Mouse (Mus musculus) hindbrain, embryonic 10.5 days (tissue): Measurements from ENCODE around the gene Ldlrad3. TPM values are rescaled to one million over a fixed set of nuclear protein-coding genes. Genes with fewer than 3 reads are reported as not detected.
A peak's percentile ranks its signal among the peaks of the same experiment; 100 is the strongest.

Experiments used
- DNase-seq: peaks from one replicate; pipeline ENCODE4 v3.0.0-alpha.2; 2017; ENCODE audit warnings: low spot score
- H3K27ac ChIP-seq: fragments of 300-500 bp; sonication (generic); 2 replicates; pipeline ENCODE4 v1.5.1; 2016; ENCODE audit warnings: mild to moderate bottlenecking, moderate library complexity
- H3K27me3 ChIP-seq: fragments of 300-500 bp; sonication (generic); 2 replicates; pipeline ENCODE4 v1.6.1; 2016; ENCODE audit warnings: mild to moderate bottlenecking; ENCODE audit not compliant: poor library complexity, insufficient read depth, severe bottlenecking
- H3K36me3 ChIP-seq: fragments of 300-500 bp; sonication (generic); 2 replicates; pipeline ENCODE4 v1.6.1; 2016; ENCODE audit warnings: mild to moderate bottlenecking, moderate library complexity
- H3K4me1 ChIP-seq: fragments of 300-500 bp; sonication (generic); replicated peaks from 2 replicates; pipeline ENCODE4 v1.6.1; 2016; ENCODE audit warnings: mild to moderate bottlenecking
- H3K4me3 ChIP-seq: fragments of 300-500 bp; sonication (generic); 2 replicates; pipeline ENCODE4 v1.5.1; 2016; ENCODE audit warnings: mild to moderate bottlenecking, moderate library complexity
- H3K9me3 ChIP-seq: fragments of 300-500 bp; sonication (generic); 2 replicates; pipeline ENCODE4 v1.6.1; 2016; ENCODE audit warnings: mild to moderate bottlenecking, moderate library complexity
- WGBS: fragments of 180-500 bp; shearing (Covaris S2); methylation state at CpG from one replicate; pipeline ENCODE4 v1.1.7; 2016; 5-methylcytosine and 5-hydroxymethylcytosine counted together
- polyA plus RNA-seq: library from polyadenylated mRNA; unstranded; fragments of >200 nt; fragmentation: Nextera tagmentation; extraction: Ambion mirVana; gene quantifications from 2 replicates; pipeline ENCODE4 v1.2.1, GENCODE M21; 2016

Gene Ldlrad3
- polyA plus RNA-seq, 1 experiment from 2014 or later, result 55.9 TPM

- no peak overlapping the region for H3K4me3 ChIP-seq
- no peaks in the 10 kb centered on the region for H3K27me3 ChIP-seq
- 71% methylated on average over 4 of the region's 4 CpGs for WGBS
- no peak for DNase-seq
- H3K9me3 ChIP-seq, result no peaks in the 10 kb centered on the region
- H3K4me1 ChIP-seq, result peaks cover 16% of the 10 kb centered on the region; the same call in 1 of the 2 replicates
- H3K27ac ChIP-seq, result no peak overlapping the region
- H3K36me3 ChIP-seq, result peaks cover 8% of the 10 kb centered on the region; the same call in 1 of the 2 replicates
Measured at GRCm38 (mm10) chr2:102100490-102100889, 85.7 kb downstream of the Ldlrad3 start.

GRCm38 (mm10) chr2:102099702-102100450, 86.3 kb downstream of the Ldlrad3 start:
- Histone ChIP-seq H3K4me1 (peaks cover 21% of the 10 kb centered on the region; the same call in 1 of the 2 replicates), H3K27me3 (no peaks in the 10 kb centered on the region), H3K27ac (peak overlapping the region; percentile 50), H3K4me3 (no peak overlapping the region), H3K36me3 (peaks cover 9% of the 10 kb centered on the region; the same call in 1 of the 2 replicates), H3K9me3 (no peaks in the 10 kb centered on the region)
- 85% methylated on average over 14 of the region's 14 CpGs for WGBS
- DNase-seq, result no peak

- no peaks in the 10 kb centered on the region for H3K9me3 ChIP-seq
- peak overlapping the region; percentile 50; the same call in 1 of the 2 replicates for H3K27ac ChIP-seq
- H3K36me3 ChIP-seq, result peaks cover 15% of the 10 kb centered on the region
- no peak overlapping the region for H3K4me3 ChIP-seq
- H3K27me3 ChIP-seq, result no peaks in the 10 kb centered on the region
- H3K4me1 ChIP-seq, result peaks cover 26% of the 10 kb centered on the region
- WGBS, result 94% methylated on average over 4 of the region's 4 CpGs
- no peak for DNase-seq
Measured at GRCm38 (mm10) chr2:102099261-102099660, 86.9 kb downstream of the Ldlrad3 start.

- Histone ChIP-seq H3K4me3 (no peak overlapping the region), H3K9me3 (no peaks in the 10 kb centered on the region), H3K27ac (no peak overlapping the region; the same call in 1 of the 2 replicates), H3K27me3 (no peaks in the 10 kb centered on the region), H3K4me1 (peaks cover 35% of the 10 kb centered on the region), H3K36me3 (peaks cover 24% of the 10 kb centered on the region)
- 66% methylated on average over 11 of the region's 11 CpGs for WGBS
- DNase-seq, result no peak
Measured at GRCm38 (mm10) chr2:102094773-102095172, 91.4 kb downstream of the Ldlrad3 start.

GRCm38 (mm10) chr2:102094281-102094680, 91.9 kb downstream of the Ldlrad3 start:
- no peak overlapping the region for H3K27ac ChIP-seq
- 52% methylated on average over 3 of the region's 3 CpGs for WGBS
- H3K4me1 ChIP-seq, result peaks cover 31% of the 10 kb centered on the region
- no peaks in the 10 kb centered on the region for H3K27me3 ChIP-seq
- DNase-seq, result peak; percentile 17
- H3K9me3 ChIP-seq, result no peaks in the 10 kb centered on the region
- no peak overlapping the region for H3K4me3 ChIP-seq
- H3K36me3 ChIP-seq, result peaks cover 21% of the 10 kb centered on the region

GRCm38 (mm10) chr2:102092579-102092978, 93.6 kb downstream of the Ldlrad3 start:
- Histone ChIP-seq H3K36me3 (peaks cover 27% of the 10 kb centered on the region), H3K9me3 (no peaks in the 10 kb centered on the region), H3K4me3 (no peak overlapping the region), H3K4me1 (peaks cover 31% of the 10 kb centered on the region), H3K27me3 (no peaks in the 10 kb centered on the region), H3K27ac (no peak overlapping the region)
- WGBS, result 84% methylated on average over 10 of the region's 10 CpGs
- DNase-seq, result no peak

GRCm38 (mm10) chr2:102091516-102092350, 94.5 kb downstream of the Ldlrad3 start:
- H3K27me3 ChIP-seq, result no peaks in the 10 kb centered on the region
- peaks cover 30% of the 10 kb centered on the region for H3K4me1 ChIP-seq
- WGBS, result 65% methylated on average over 8 of the region's 8 CpGs
- no peaks in the 10 kb centered on the region for H3K9me3 ChIP-seq
- H3K4me3 ChIP-seq, result no peak overlapping the region
- no peak overlapping the region for H3K27ac ChIP-seq
- H3K36me3 ChIP-seq, result peaks cover 27% of the 10 kb centered on the region
- peak; percentile 68 for DNase-seq

- 93% methylated on average over 5 of the region's 5 CpGs for WGBS
Measured at GRCm38 (mm10) chr2:102087787-102088186, 98.4 kb downstream of the Ldlrad3 start.

GRCm38 (mm10) chr2:102086583-102086982, 99.6 kb downstream of the Ldlrad3 start:
- Histone ChIP-seq H3K36me3 (peaks cover 32% of the 10 kb centered on the region), H3K4me3 (no peak overlapping the region), H3K4me1 (peaks cover 2% of the 10 kb centered on the region; the same call in 1 of the 2 replicates), H3K27me3 (no peaks in the 10 kb centered on the region), H3K9me3 (peaks cover 10% of the 10 kb centered on the region; the same call in 1 of the 2 replicates), H3K27ac (no peak overlapping the region)
- no peak for DNase-seq
- WGBS, result 97% methylated on average over 23 of the region's 23 CpGs

More at GRCm38 (mm10) chr2:102087787-102088186, 98.4 kb downstream of the Ldlrad3 start:
- DNase-seq, result no peak
- peaks cover 7% of the 10 kb centered on the region; the same call in 1 of the 2 replicates for H3K9me3 ChIP-seq
- H3K4me3 ChIP-seq, result no peak overlapping the region
- H3K36me3 ChIP-seq, result peaks cover 27% of the 10 kb centered on the region
- H3K27ac ChIP-seq, result no peak overlapping the region
- H3K27me3 ChIP-seq, result no peaks in the 10 kb centered on the region
- peaks cover 11% of the 10 kb centered on the region for H3K4me1 ChIP-seq

GRCm38 (mm10) chr2:102082782-102083181, 103.4 kb downstream of the Ldlrad3 start:
- Histone ChIP-seq H3K4me1 (no peaks in the 10 kb centered on the region), H3K27ac (no peak overlapping the region), H3K27me3 (no peaks in the 10 kb centered on the region), H3K4me3 (no peak overlapping the region), H3K36me3 (peaks cover 34% of the 10 kb centered on the region), H3K9me3 (peaks cover 13% of the 10 kb centered on the region; the same call in 1 of the 2 replicates)
- DNase-seq, result no peak

- Histone ChIP-seq H3K27me3 (no peaks in the 10 kb centered on the region), H3K9me3 (peaks cover 6% of the 10 kb centered on the region; the same call in 1 of the 2 replicates), H3K27ac (no peak overlapping the region), H3K36me3 (peaks cover 51% of the 10 kb centered on the region), H3K4me1 (no peaks in the 10 kb centered on the region), H3K4me3 (no peak overlapping the region)
- peak; percentile 64 for DNase-seq
- WGBS, result 48% methylated on average over 4 of the region's 4 CpGs
Measured at GRCm38 (mm10) chr2:102077554-102077953, 108.6 kb downstream of the Ldlrad3 start.

- Histone ChIP-seq H3K27me3 (no peaks in the 10 kb centered on the region), H3K27ac (no peak overlapping the region), H3K36me3 (peaks cover 42% of the 10 kb centered on the region), H3K4me3 (no peak overlapping the region), H3K9me3 (no peaks in the 10 kb centered on the region), H3K4me1 (no peaks in the 10 kb centered on the region)
- DNase-seq, result no peak
- WGBS, result 96% methylated on average over 6 of the region's 6 CpGs
Measured at GRCm38 (mm10) chr2:102076237-102076636, 109.9 kb downstream of the Ldlrad3 start.
